Mouse (Mus musculus) midbrain, postnatal 0 days (tissue): ENCODE measurements at regions not wholly inside any gene's neighbourhood (a gene's known extent, or its start where the extent isn't known, plus 50 kb on each side); places are given as distances from the start of the nearest gene placed in this dataset.

Experiments used
- ATAC-seq: fragments of 200-750 bp; cut with Nextera tagmentation; 2 replicates; pipeline ENCODE4 v1.8.0; 2017; ENCODE audit warnings: moderate number of reproducible peaks, mild to moderate bottlenecking, moderate TSS enrichment, moderate library complexity; ENCODE audit not compliant: low FRiP score
- DNase-seq: peaks from one replicate; pipeline ENCODE4 v3.0.0-alpha.2; 2015; ENCODE audit warnings: low spot score
- H3K27ac ChIP-seq: fragments of 300-500 bp; sonication (generic); 2 replicates; pipeline ENCODE4 v1.5.1; 2014; ENCODE audit warnings: low read depth, mild to moderate bottlenecking, low read length, mixed read lengths
- H3K27me3 ChIP-seq: fragments of 300-500 bp; sonication (generic); 2 replicates; pipeline ENCODE4 v1.6.1; 2014; ENCODE audit warnings: low read length, control low read depth, mixed read lengths; ENCODE audit not compliant: insufficient read depth
- H3K36me3 ChIP-seq: fragments of 300-500 bp; sonication (generic); 2 replicates; pipeline ENCODE4 v1.6.1; 2014; ENCODE audit warnings: low read length, control low read depth, mixed read lengths; ENCODE audit not compliant: insufficient read depth
- H3K4me1 ChIP-seq: fragments of 300-500 bp; sonication (generic); 2 replicates; pipeline ENCODE4 v1.6.1; 2014; ENCODE audit warnings: mild to moderate bottlenecking, control low read depth, antibody characterized with exemption, low read length, mixed read lengths; ENCODE audit not compliant: insufficient read depth
- H3K4me2 ChIP-seq: fragments of 300-500 bp; sonication (generic); 2 replicates; pipeline ENCODE4 v1.6.1; 2014; ENCODE audit warnings: low read depth, mild to moderate bottlenecking, low read length, mixed read lengths; ENCODE audit not compliant: poor library complexity, severe bottlenecking
- H3K4me3 ChIP-seq: fragments of 300-500 bp; sonication (generic); 2 replicates; pipeline ENCODE4 v1.5.1; 2014; ENCODE audit warnings: low read depth, mild to moderate bottlenecking, low read length, moderate library complexity
- H3K9ac ChIP-seq: fragments of 300-500 bp; sonication (generic); replicated peaks from 2 replicates; pipeline ENCODE4 v1.6.1; 2014; ENCODE audit warnings: mild to moderate bottlenecking, low read length, moderate library complexity, mixed read lengths; ENCODE audit not compliant: poor library complexity, severe bottlenecking
- H3K9me3 ChIP-seq: fragments of 300-500 bp; sonication (generic); 2 replicates; pipeline ENCODE4 v1.6.1; 2016; ENCODE audit warnings: low read length, control low read depth
- CTCF ChIP-seq: IDR thresholded peaks from 2 replicates; pipeline ENCODE4 v1.5.1; 2016; ENCODE audit warnings: antibody characterized with exemption, mild to moderate bottlenecking
- WGBS: fragments of 180-500 bp; shearing (Covaris S2); extraction: QIAGEN DNeasy Blood & Tissue Kit; methylation state at CpG from one replicate; pipeline ENCODE4 v1.1.7; 2014; 5-methylcytosine and 5-hydroxymethylcytosine counted together

DNA sequence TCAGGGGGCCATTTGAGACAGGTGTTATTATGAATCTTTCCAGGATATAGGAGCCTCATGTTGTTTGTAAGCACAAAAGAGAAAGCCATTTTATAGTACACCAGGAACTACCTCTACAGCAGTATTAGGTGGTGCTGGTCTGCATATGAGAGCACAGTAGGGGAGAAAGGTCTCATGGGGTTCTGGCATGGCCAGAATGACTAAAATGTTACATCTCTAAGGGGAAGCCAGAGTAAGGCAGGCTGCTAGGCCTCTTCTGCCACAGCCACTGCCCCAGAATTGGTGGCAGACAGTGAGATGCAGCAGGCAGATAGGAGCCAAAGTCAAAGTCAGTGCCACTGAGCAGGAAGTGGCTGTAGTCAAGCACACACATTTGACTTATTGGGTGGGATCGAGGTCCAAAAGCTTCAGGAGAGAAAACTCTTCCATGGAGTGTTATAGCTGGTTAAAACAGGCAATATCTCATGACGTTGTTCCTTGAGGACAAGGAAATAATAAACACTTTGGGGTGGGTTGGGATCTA, 147.2 kb downstream of the Hira start:
- H3K36me3 ChIP-seq: no peaks in the 10 kb centered on the region
- WGBS: 83% methylated on average over 2 of the region's 2 CpGs
- no peak overlapping the region for H3K9ac ChIP-seq
- DNase-seq (no peak), ATAC-seq (no peak)
- H3K27me3 ChIP-seq: no peaks in the 10 kb centered on the region
- no peak overlapping the region for H3K4me2 ChIP-seq
- no peak for TF ChIP-seq CTCF
- no peaks in the 10 kb centered on the region for H3K4me1 ChIP-seq
- H3K4me3 ChIP-seq: no peak overlapping the region
- no peaks in the 10 kb centered on the region for H3K9me3 ChIP-seq
- H3K27ac ChIP-seq: no peak overlapping the region

DNA sequence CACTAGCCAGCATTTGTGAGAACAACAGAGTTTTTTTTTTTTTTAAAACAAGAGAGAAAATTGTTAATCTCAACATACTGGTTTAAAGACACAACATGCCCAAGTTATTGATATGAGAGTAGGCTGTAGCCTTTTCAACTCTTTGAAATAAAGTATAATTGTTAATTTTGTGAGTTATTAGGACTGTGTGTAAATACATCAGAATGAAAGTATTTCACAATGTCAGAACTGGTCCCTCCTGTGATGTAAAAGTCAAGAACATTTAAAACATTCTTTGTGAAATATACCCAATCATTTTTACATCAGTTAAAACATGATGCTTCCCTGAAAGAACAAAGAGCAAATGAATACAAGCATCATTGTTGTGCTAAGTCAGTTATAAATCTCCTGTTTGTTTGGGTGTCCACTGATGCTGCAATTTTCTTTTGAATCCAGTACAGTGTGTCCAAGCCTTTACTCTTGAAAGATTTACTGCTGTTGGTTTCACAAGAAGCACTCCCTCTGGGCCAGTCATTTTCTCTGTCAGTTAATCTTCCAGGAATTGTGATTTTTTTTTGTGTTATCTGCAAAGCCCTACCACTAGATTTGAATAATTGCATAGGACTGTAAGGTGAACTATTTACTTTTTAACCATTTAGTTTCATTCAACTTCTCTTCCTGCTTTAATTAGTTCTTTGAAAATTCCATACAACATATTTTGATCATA, 148.5 kb downstream of the Hira start:
- H3K36me3 ChIP-seq: no peaks in the 10 kb centered on the region
- no peak overlapping the region for H3K27ac ChIP-seq
- DNase-seq: no peak
- no peaks in the 10 kb centered on the region for H3K9me3 ChIP-seq
- H3K27me3 ChIP-seq: no peaks in the 10 kb centered on the region
- H3K4me3 ChIP-seq: no peak overlapping the region
- ATAC-seq: no peak
- no peak overlapping the region for H3K4me2 ChIP-seq
- no peak for TF ChIP-seq CTCF
- no peak overlapping the region for H3K9ac ChIP-seq
- no peaks in the 10 kb centered on the region for H3K4me1 ChIP-seq

DNA sequence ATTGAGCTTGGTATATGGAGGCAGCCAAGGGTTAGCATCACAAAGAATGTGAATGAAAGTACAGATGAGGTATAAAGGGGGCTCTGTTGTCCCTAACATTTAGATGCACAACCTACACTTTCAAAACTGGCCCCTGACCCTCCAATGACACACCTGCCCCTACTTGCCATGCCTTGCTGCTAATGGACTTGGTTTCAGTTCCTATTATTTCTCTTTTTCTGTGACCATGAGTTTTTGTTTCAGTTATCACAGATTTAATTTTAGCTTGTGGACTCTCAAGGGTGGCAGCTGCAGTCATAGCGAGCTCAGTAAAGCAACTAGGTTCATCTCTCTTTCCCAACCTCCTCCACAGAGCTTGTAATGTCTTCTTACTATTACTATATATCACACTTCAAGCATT, 150.3 kb downstream of the Hira start:
- no peaks in the 10 kb centered on the region for H3K27me3 ChIP-seq
- H3K27ac ChIP-seq: no peak overlapping the region
- H3K36me3 ChIP-seq: no peaks in the 10 kb centered on the region
- H3K4me2 ChIP-seq: no peak overlapping the region
- no peak for TF ChIP-seq CTCF
- WGBS: 80% methylated on average over 1 of the region's 1 CpGs
- no peaks in the 10 kb centered on the region for H3K9me3 ChIP-seq
- no peak overlapping the region for H3K9ac ChIP-seq
- H3K4me3 ChIP-seq: no peak overlapping the region
- DNase-seq: no peak
- ATAC-seq: no peak
- no peaks in the 10 kb centered on the region for H3K4me1 ChIP-seq

DNA sequence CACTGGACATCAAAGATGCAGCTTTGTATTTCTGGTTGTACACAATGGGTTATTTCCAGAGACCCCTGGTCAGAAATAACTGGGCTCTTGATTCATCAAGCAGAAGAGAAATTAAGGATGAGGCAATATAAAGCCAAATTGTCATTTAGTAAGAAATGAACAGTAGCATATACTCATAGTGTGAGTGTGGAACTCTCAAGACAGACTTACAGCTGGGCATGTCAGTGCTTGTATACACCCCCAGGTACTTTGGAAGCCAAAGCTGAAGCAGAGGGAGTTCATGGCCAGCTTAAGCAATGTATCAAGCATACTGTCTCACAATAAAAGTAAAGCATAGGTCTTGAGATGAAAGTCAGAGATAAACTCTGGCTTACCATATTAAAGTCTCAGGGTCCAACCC, 155.7 kb downstream of the Hira start:
- H3K4me2 ChIP-seq: no peak overlapping the region
- H3K9me3 ChIP-seq: no peaks in the 10 kb centered on the region
- no peak for TF ChIP-seq CTCF
- H3K27me3 ChIP-seq: no peaks in the 10 kb centered on the region
- no peak overlapping the region for H3K9ac ChIP-seq
- no peak overlapping the region for H3K27ac ChIP-seq
- H3K36me3 ChIP-seq: no peaks in the 10 kb centered on the region
- no peaks in the 10 kb centered on the region for H3K4me1 ChIP-seq
- ATAC-seq: no peak
- no peak for DNase-seq
- no peak overlapping the region for H3K4me3 ChIP-seq

DNA sequence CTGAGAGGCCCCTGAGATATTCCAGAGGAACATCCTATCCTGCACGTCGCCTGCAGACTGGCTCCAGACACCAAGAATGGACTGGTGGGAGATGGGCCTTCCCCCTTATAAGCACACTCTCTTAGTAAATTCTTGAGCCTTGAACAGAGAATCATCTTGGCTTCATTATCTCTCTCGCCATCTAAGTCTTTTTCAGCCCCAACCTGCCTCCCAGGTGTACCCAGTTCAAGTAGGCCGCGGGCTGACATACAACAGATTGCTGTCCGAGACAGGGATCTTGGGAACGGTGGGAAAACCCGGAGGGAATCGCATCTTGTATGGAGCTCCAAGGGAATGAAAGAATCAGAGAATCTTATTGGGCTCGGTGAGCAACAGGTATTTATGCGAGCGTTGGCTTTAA, 158.9 kb downstream of the Hira start:
- H3K36me3 ChIP-seq: no peaks in the 10 kb centered on the region
- 62% methylated on average over 12 of the region's 12 CpGs for WGBS
- no peaks in the 10 kb centered on the region for H3K4me1 ChIP-seq
- no peak overlapping the region for H3K4me2 ChIP-seq
- TF ChIP-seq CTCF: no peak
- no peak overlapping the region for H3K9ac ChIP-seq
- H3K27me3 ChIP-seq: no peaks in the 10 kb centered on the region
- no peak for ATAC-seq
- no peaks in the 10 kb centered on the region for H3K9me3 ChIP-seq
- H3K27ac ChIP-seq: no peak overlapping the region
- no peak for DNase-seq
- H3K4me3 ChIP-seq: no peak overlapping the region

DNA sequence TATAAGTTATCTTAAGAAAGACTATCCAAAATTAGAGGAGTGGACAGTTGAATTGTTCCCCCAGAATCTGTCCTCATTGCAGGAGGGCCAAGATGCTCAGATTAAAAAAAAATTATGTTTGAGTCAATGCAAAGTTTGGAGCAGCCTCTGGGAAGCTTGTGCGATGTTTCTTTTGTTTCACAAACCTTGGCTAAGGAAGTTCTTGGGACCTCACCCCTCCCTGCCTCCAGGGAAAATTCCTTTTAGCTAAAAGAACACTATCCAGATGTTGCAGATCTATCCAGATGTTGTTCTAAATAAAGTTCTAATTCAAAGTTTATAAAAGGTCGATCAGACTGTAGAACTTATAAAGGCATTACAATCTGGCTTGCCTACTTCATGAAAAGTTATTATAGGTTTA, 160.8 kb downstream of the Hira start:
- Histone ChIP-seq H3K27me3 (no peaks in the 10 kb centered on the region), H3K4me3 (no peak overlapping the region), H3K9ac (no peak overlapping the region), H3K36me3 (no peaks in the 10 kb centered on the region), H3K9me3 (0 out of 2 replicates have a peak, but pooled peaks cover 4% of the 10 kb centered on the region), H3K4me1 (no peaks in the 10 kb centered on the region), H3K4me2 (no peak overlapping the region), H3K27ac (no peak overlapping the region)
- ATAC-seq (no peak), DNase-seq (no peak)
- WGBS: 77% methylated on average over 2 of the region's 2 CpGs
- no peak for TF ChIP-seq CTCF
